Mouse (Mus musculus): Measurements from ENCODE around the gene Ctsg. TPM values are rescaled to one million over a fixed set of nuclear protein-coding genes. Genes with fewer than 3 reads are reported as not detected.

The Ctsg gene
- polyA plus RNA-seq, 1 experiment from 2014 or later: not detected

GRCm38 (mm10) chr14:56055408-56055807 is 47.0 kb downstream of the Ctsg start:
- Histone ChIP-seq H3K9me3 (ENCODE audit: control insufficient read depth, low read length) (no peaks in the 10 kb centered on the region), H3K9ac (replicated peaks; ENCODE audit: low read length) (no peak overlapping the region), H3K4me1 (ENCODE audit: control insufficient read depth, insufficient read depth, low read length) (no peaks in the 10 kb centered on the region), H3K4me3 (replicated peaks; ENCODE audit: low read depth, low read length) (no peak overlapping the region), H3K36me3 (ENCODE audit: control insufficient read depth, insufficient read depth, low read length) (no peaks in the 10 kb centered on the region), H3K4me2 (ENCODE audit: low read length) (no peak overlapping the region), H3K27me3 (ENCODE audit: control insufficient read depth, insufficient read depth, low read length) (no peaks in the 10 kb centered on the region), H3K27ac (replicated peaks; ENCODE audit: low read depth, low read length) (no peak overlapping the region)
- DNase-seq: no peak
- 87% methylated on average over 3 of the region's 3 CpGs for WGBS
- ATAC-seq (ENCODE audit: low FRiP score, low TSS enrichment): no peak

Small RNA genes lying within 50 kb of the gene (microRNA-seq; reads per million reads assigned to microRNA genes)
- not detected for gene Mir6949

Other genes starting within 250 kb of the Ctsg start
- 6.5 and 11.2 TPM in 2 replicates for gene Nynrin, start 248.6 kb downstream of the Ctsg start, polyA plus RNA-seq (2014; fragmentation: Nextera tagmentation; extraction: Ambion mirVana)
- gene Cbln3, start 218.2 kb downstream of the Ctsg start, polyA plus RNA-seq (2014; fragmentation: Nextera tagmentation; extraction: Ambion mirVana): 0.19 and 0.20 TPM in 2 replicates
- 6.5 and 7.1 TPM in 2 replicates for gene Khnyn, start 217.6 kb downstream of the Ctsg start, polyA plus RNA-seq (2014; fragmentation: Nextera tagmentation; extraction: Ambion mirVana)
- 125 and 142 TPM in 2 replicates for gene Sdr39u1, start 202.3 kb downstream of the Ctsg start, polyA plus RNA-seq (2014; fragmentation: Nextera tagmentation; extraction: Ambion mirVana)
- gene Cma1, start 157.9 kb downstream of the Ctsg start, polyA plus RNA-seq (2014; fragmentation: Nextera tagmentation; extraction: Ambion mirVana): 0.26 TPM in 1 of 2 replicates, not detected in the other
- not detected in 2 replicates for gene Cma2, start 151.6 kb downstream of the Ctsg start, polyA plus RNA-seq (2014; fragmentation: Nextera tagmentation; extraction: Ambion mirVana)
- gene Mcpt1, start 84.6 kb downstream of the Ctsg start, polyA plus RNA-seq (2014; fragmentation: Nextera tagmentation; extraction: Ambion mirVana): not detected in 2 replicates
- gene Mcpt9, start 72.1 kb downstream of the Ctsg start, polyA plus RNA-seq (2014; fragmentation: Nextera tagmentation; extraction: Ambion mirVana): not detected in 2 replicates
- gene Mcpt2, start 60.5 kb downstream of the Ctsg start, polyA plus RNA-seq (2014; fragmentation: Nextera tagmentation; extraction: Ambion mirVana): not detected in 2 replicates
- not detected in 2 replicates for gene Mcpt4, start 40.3 kb downstream of the Ctsg start, polyA plus RNA-seq (2014; fragmentation: Nextera tagmentation; extraction: Ambion mirVana)
- gene Mcpt8, start 17.3 kb downstream of the Ctsg start, polyA plus RNA-seq (2014; fragmentation: Nextera tagmentation; extraction: Ambion mirVana): not detected in 2 replicates
- gene Gzme, start 18.1 kb upstream of the Ctsg start, polyA plus RNA-seq (2014; fragmentation: Nextera tagmentation; extraction: Ambion mirVana): not detected in 2 replicates
- not detected in 2 replicates for gene Gzmd, start 30.0 kb upstream of the Ctsg start, polyA plus RNA-seq (2014; fragmentation: Nextera tagmentation; extraction: Ambion mirVana)
- not detected in 2 replicates for gene Gzmg, start 57.0 kb upstream of the Ctsg start, polyA plus RNA-seq (2014; fragmentation: Nextera tagmentation; extraction: Ambion mirVana)
- not detected in 2 replicates for gene Gzmn, start 72.0 kb upstream of the Ctsg start, polyA plus RNA-seq (2014; fragmentation: Nextera tagmentation; extraction: Ambion mirVana)
- not detected in 2 replicates for gene Gzmf, start 108.8 kb upstream of the Ctsg start, polyA plus RNA-seq (2014; fragmentation: Nextera tagmentation; extraction: Ambion mirVana)
- not detected in 2 replicates for gene Gzmc, start 132.1 kb upstream of the Ctsg start, polyA plus RNA-seq (2014; fragmentation: Nextera tagmentation; extraction: Ambion mirVana)
- not detected in 2 replicates for gene Gzmb, start 159.7 kb upstream of the Ctsg start, polyA plus RNA-seq (2014; fragmentation: Nextera tagmentation; extraction: Ambion mirVana)

All from midbrain, embryonic 14.5 days (tissue).